Mouse (Mus musculus) embryonic facial prominence, embryonic 10.5 days (tissue): Measurements from ENCODE around the gene Zc3h12a. TPM values are rescaled to one million over a fixed set of nuclear protein-coding genes. Genes with fewer than 3 reads are reported as not detected.

Experiments used
- DNase-seq: peaks from one replicate; pipeline ENCODE4 v3.0.0-alpha.2; 2017; ENCODE audit warnings: low spot score
- H3K27ac ChIP-seq: fragments of 300-500 bp; sonication (generic); replicated peaks from 2 replicates; pipeline ENCODE4 v1.5.1; 2016; ENCODE audit warnings: mild to moderate bottlenecking
- H3K27me3 ChIP-seq: fragments of 300-500 bp; sonication (generic); replicated peaks from 2 replicates; pipeline ENCODE4 v1.6.1; 2016; ENCODE audit warnings: low read depth, mild to moderate bottlenecking; ENCODE audit not compliant: poor library complexity, severe bottlenecking
- H3K36me3 ChIP-seq: fragments of 300-500 bp; sonication (generic); replicated peaks from 2 replicates; pipeline ENCODE4 v1.6.1; 2016; ENCODE audit warnings: mild to moderate bottlenecking, moderate library complexity
- H3K4me1 ChIP-seq: fragments of 300-500 bp; sonication (generic); 2 replicates; pipeline ENCODE4 v1.6.1; 2016
- H3K4me3 ChIP-seq: fragments of 300-500 bp; sonication (generic); 2 replicates; pipeline ENCODE4 v1.5.1; 2016; ENCODE audit warnings: mild to moderate bottlenecking, moderate library complexity
- H3K9me3 ChIP-seq: fragments of 300-500 bp; sonication (generic); 2 replicates; pipeline ENCODE4 v1.6.1; 2016; ENCODE audit warnings: mild to moderate bottlenecking
- WGBS: fragments of 180-500 bp; shearing (Covaris S2); methylation state at CpG from one replicate; pipeline ENCODE4 v1.1.7; 2016; 5-methylcytosine and 5-hydroxymethylcytosine counted together
- polyA plus RNA-seq: library from polyadenylated mRNA; unstranded; fragments of >200 nt; fragmentation: Nextera tagmentation; extraction: Ambion mirVana; gene quantifications from 2 replicates; pipeline ENCODE4 v1.2.1, GENCODE M21; 2016

Gene Zc3h12a
- polyA plus RNA-seq, 1 experiment from 2014 or later = 0.64 TPM

- DNase-seq = no peak
- Histone ChIP-seq H3K4me3 (no peak overlapping the region), H3K4me1 (peaks cover 57% of the 10 kb centered on the region), H3K36me3 (no peaks in the 10 kb centered on the region; the same call in 1 of the 2 replicates), H3K9me3 (no peaks in the 10 kb centered on the region), H3K27me3 (peaks cover 27% of the 10 kb centered on the region), H3K27ac (no peak overlapping the region)
- WGBS = 93% methylated on average over 11 of the region's 11 CpGs
Observed at GRCm38 (mm10) chr4:125119721-125120120, 7.9 kb downstream of the Zc3h12a start.

GRCm38 (mm10) chr4:125119070-125119469 is 8.6 kb downstream of the Zc3h12a start:
- 27% methylated on average over 10 of the region's 10 CpGs for WGBS
- Histone ChIP-seq H3K27ac (no peak overlapping the region), H3K4me1 (peaks cover 56% of the 10 kb centered on the region), H3K36me3 (no peaks in the 10 kb centered on the region; the same call in 1 of the 2 replicates), H3K4me3 (no peak overlapping the region), H3K27me3 (peaks cover 21% of the 10 kb centered on the region; the same call in 1 of the 2 replicates), H3K9me3 (no peaks in the 10 kb centered on the region)
- DNase-seq = peak; percentile 63

DNA sequence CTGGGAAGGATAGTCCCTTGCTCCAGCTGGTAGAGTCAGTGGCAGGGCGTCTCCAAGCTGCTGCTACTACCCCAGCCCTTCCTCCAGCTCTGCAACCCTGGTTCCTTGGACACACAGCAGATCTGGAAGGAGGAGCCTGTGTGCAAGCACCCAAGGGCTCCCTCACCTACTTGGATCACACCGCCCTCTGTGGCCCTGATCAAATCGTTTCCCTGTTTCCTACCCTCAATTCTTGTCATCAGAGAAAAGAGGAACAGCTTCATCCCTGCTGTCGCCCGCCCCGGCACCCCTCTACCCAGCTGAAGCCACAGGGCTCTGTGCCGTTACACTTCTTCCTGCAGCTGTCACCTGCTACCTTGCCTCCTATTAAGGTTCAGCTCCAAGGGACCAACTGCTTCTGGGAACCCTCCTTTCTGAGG is 9.7 kb downstream of the Zc3h12a start:
- 84% methylated on average over 7 of the region's 7 CpGs for WGBS
- H3K9me3 ChIP-seq = no peaks in the 10 kb centered on the region
- peaks cover 45% of the 10 kb centered on the region for H3K4me1 ChIP-seq
- no peak for DNase-seq
- no peaks in the 10 kb centered on the region; the same call in 1 of the 2 replicates for H3K36me3 ChIP-seq
- no peak overlapping the region for H3K4me3 ChIP-seq
- H3K27ac ChIP-seq = no peak overlapping the region
- peaks cover 17% of the 10 kb centered on the region; the same call in 1 of the 2 replicates for H3K27me3 ChIP-seq

DNA sequence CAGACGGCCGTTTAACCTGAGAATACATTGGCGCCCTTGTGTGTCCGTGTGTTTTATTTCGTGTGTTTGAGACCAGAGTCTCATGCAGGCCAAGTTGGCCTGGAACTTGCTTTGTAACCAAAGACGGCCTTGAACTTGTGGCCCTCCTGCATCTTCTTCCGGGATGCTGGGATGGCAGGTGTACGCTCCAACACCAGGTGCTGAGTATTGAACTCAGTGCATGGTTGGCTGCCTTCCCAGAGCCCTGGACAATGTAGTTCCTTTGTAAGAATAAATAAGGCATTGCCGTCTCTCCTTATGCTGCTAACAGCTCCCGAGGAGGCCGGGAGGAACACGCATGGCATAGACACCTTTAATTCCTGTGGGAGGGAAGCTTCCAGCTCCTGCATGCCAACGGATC is 10.7 kb downstream of the Zc3h12a start:
- 85% methylated on average over 13 of the region's 13 CpGs for WGBS
- Histone ChIP-seq H3K27me3 (peaks cover 17% of the 10 kb centered on the region; the same call in 1 of the 2 replicates), H3K9me3 (no peaks in the 10 kb centered on the region), H3K4me1 (peaks cover 35% of the 10 kb centered on the region), H3K4me3 (no peak overlapping the region), H3K36me3 (peaks cover 3% of the 10 kb centered on the region), H3K27ac (no peak overlapping the region)
- no peak for DNase-seq

GRCm38 (mm10) chr4:125116090-125116861 is 11.4 kb downstream of the Zc3h12a start:
- Histone ChIP-seq H3K9me3 (no peaks in the 10 kb centered on the region), H3K36me3 (peaks cover 9% of the 10 kb centered on the region), H3K4me3 (no peak overlapping the region), H3K27me3 (peaks cover 17% of the 10 kb centered on the region; the same call in 1 of the 2 replicates), H3K27ac (peak overlapping the region; percentile 35), H3K4me1 (peaks cover 33% of the 10 kb centered on the region)
- DNase-seq = no peak
- 80% methylated on average over 9 of the region's 9 CpGs for WGBS

- H3K36me3 ChIP-seq = peaks cover 15% of the 10 kb centered on the region
- peaks cover 17% of the 10 kb centered on the region; the same call in 1 of the 2 replicates for H3K27me3 ChIP-seq
- no peak for DNase-seq
- peaks cover 33% of the 10 kb centered on the region for H3K4me1 ChIP-seq
- H3K9me3 ChIP-seq = no peaks in the 10 kb centered on the region
- peak overlapping the region; percentile 35; the same call in 1 of the 2 replicates for H3K27ac ChIP-seq
- WGBS = 33% methylated on average over 6 of the region's 6 CpGs
- H3K4me3 ChIP-seq = no peak overlapping the region
Observed at GRCm38 (mm10) chr4:125115710-125116089, 11.9 kb downstream of the Zc3h12a start.

DNA sequence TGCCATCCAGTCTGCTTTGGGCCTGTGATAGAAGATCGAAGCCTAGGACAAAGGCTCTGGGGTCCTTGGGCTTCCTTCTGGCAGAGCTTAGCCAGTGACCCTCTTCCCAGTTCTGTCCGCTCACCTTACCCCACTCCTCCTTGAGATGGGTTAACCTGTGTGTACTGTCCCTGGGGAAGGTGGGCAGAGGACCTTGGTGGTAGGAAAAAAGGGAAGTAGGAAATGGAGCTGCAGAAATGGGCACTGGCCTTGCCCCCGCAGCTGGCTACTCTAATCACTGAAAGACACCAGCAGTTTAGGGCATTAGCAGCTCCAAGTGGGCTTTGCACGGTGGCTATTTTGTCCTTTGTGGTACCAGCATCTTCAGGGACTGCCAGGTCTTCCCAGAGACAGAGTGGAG is 12.6 kb downstream of the Zc3h12a start:
- Histone ChIP-seq H3K27me3 (peaks cover 16% of the 10 kb centered on the region; the same call in 1 of the 2 replicates), H3K36me3 (peaks cover 21% of the 10 kb centered on the region), H3K9me3 (no peaks in the 10 kb centered on the region), H3K4me3 (no peak overlapping the region), H3K4me1 (peaks cover 33% of the 10 kb centered on the region), H3K27ac (peak overlapping the region; percentile 5; the same call in 1 of the 2 replicates)
- WGBS = 81% methylated on average over 4 of the region's 4 CpGs
- DNase-seq = no peak

- peaks cover 26% of the 10 kb centered on the region for H3K36me3 ChIP-seq
- no peaks in the 10 kb centered on the region for H3K9me3 ChIP-seq
- H3K4me3 ChIP-seq = no peak overlapping the region
- peaks cover 12% of the 10 kb centered on the region; the same call in 1 of the 2 replicates for H3K27me3 ChIP-seq
- H3K4me1 ChIP-seq = peaks cover 33% of the 10 kb centered on the region
- WGBS = 9% methylated on average over 6 of the region's 6 CpGs
- peak; percentile 79 for DNase-seq
- H3K27ac ChIP-seq = peak overlapping the region; percentile 5; the same call in 1 of the 2 replicates
Observed at GRCm38 (mm10) chr4:125114638-125115037, 13.0 kb downstream of the Zc3h12a start.

DNA sequence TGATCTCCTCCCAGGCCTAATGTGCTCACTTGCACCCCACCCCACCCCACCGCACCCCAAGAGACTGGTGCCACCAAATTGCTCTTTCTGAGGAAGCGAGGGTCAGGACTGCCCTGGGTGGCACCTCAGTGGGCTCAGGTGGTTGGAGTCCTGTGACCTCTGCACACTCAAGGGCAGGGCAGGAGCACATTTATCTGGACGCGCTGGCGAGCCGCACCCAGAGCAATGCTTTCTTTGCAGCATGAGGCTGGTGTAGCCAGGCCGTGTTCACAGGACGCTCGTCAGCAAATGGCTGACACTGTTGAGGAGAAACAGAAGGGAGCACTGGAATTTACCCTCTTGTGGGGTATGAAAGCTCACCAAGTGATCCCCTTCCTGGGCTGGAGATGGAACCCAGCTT is 22.3 kb downstream of the Zc3h12a start:
- 92% methylated on average over 9 of the region's 9 CpGs for WGBS
- Histone ChIP-seq H3K4me1 (peaks cover 11% of the 10 kb centered on the region; the same call in 1 of the 2 replicates), H3K27me3 (no peaks in the 10 kb centered on the region), H3K27ac (no peak overlapping the region), H3K4me3 (no peak overlapping the region), H3K36me3 (peaks cover 80% of the 10 kb centered on the region), H3K9me3 (no peaks in the 10 kb centered on the region)
- no peak for DNase-seq

- H3K9me3 ChIP-seq = no peaks in the 10 kb centered on the region
- DNase-seq = no peak
- no peaks in the 10 kb centered on the region for H3K27me3 ChIP-seq
- WGBS = 71% methylated on average over 13 of the region's 13 CpGs
- no peak overlapping the region for H3K27ac ChIP-seq
- H3K36me3 ChIP-seq = peaks cover 56% of the 10 kb centered on the region
- peaks cover 5% of the 10 kb centered on the region; the same call in 1 of the 2 replicates for H3K4me1 ChIP-seq
- H3K4me3 ChIP-seq = no peak overlapping the region
Observed at GRCm38 (mm10) chr4:125101334-125101733, 26.3 kb downstream of the Zc3h12a start.

DNA sequence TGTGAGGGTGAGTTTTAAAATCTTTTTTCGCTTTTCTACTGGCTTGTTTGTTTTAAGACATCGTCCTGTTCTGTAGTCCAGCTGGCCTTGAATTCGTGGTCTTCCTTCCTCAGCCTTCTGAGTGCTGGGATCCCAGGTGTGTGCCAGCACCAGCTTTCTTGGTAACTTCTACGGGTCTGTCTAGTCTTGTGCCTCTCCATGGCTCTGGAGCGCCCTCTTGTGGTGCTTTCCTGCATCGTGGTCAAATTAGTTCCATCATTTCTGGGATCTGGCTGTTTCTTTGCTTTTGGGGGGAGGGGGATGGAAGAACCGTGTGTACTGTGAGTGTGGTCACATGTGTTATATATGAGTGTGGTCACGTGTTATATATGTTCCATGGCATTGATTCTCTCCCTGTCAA is 28.2 kb downstream of the Zc3h12a start:
- WGBS = 10% methylated on average over 8 of the region's 8 CpGs
- Histone ChIP-seq H3K27ac (no peak overlapping the region), H3K9me3 (no peaks in the 10 kb centered on the region), H3K4me3 (no peak overlapping the region), H3K36me3 (peaks cover 53% of the 10 kb centered on the region), H3K27me3 (no peaks in the 10 kb centered on the region), H3K4me1 (peaks cover 4% of the 10 kb centered on the region; the same call in 1 of the 2 replicates)
- peak; percentile 87 for DNase-seq

DNA sequence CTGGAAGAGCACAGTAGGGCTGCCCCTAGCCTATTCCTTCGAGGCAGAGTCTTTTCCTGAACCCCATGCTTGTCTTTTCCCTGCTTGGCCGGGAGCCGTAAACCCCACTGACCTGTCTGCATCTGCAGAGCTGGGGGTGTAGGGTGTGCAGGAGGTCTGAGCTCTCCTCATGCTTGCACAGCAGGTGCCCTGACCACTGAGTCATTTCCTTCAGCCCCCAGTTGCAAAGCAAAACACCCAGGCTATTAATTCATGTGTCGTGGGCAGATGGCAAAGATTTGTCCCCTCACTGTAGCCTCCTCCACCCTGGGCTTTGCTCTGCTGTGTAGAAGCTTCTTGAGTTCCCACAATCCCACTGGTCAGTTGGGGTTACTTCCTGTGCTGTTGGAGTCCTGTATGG is 30.2 kb downstream of the Zc3h12a start:
- WGBS = 83% methylated on average over 4 of the region's 4 CpGs

GRCm38 (mm10) chr4:125096066-125096465 is 31.6 kb downstream of the Zc3h12a start:
- Histone ChIP-seq H3K4me3 (no peak overlapping the region), H3K27me3 (no peaks in the 10 kb centered on the region), H3K27ac (no peak overlapping the region), H3K4me1 (peaks cover 4% of the 10 kb centered on the region; the same call in 1 of the 2 replicates), H3K9me3 (0 out of 2 replicates have a peak, but pooled peaks cover 2% of the 10 kb centered on the region), H3K36me3 (peaks cover 55% of the 10 kb centered on the region)
- DNase-seq = no peak
- WGBS = 95% methylated on average over 5 of the region's 5 CpGs

More for the DNA sequence above, 30.2 kb downstream of the Zc3h12a start:
- no peak overlapping the region for H3K4me3 ChIP-seq
- no peaks in the 10 kb centered on the region for H3K9me3 ChIP-seq
- peaks cover 54% of the 10 kb centered on the region for H3K36me3 ChIP-seq
- H3K27ac ChIP-seq = no peak overlapping the region
- H3K27me3 ChIP-seq = no peaks in the 10 kb centered on the region
- peaks cover 4% of the 10 kb centered on the region; the same call in 1 of the 2 replicates for H3K4me1 ChIP-seq
- no peak for DNase-seq
